Mouse (Mus musculus): ENCODE data around the gene Wnt3a. TPM values are rescaled to one million over a fixed set of nuclear protein-coding genes. Genes with fewer than 3 reads are reported as not detected.

Gene Wnt3a
- polyA plus RNA-seq, 1 experiment from 2014 or later, result 6.8 TPM

- Histone ChIP-seq H3K4me3 (replicated peaks) (peak overlapping the region; percentile 88), H3K27me3 (no peaks in the 10 kb centered on the region), H3K9ac (peak overlapping the region; percentile 90), H3K27ac (peak overlapping the region; percentile 90), H3K4me2 (peak overlapping the region; percentile 86), H3K36me3 (replicated peaks) (peaks cover 62% of the 10 kb centered on the region), H3K9me3 (no peaks in the 10 kb centered on the region), H3K4me1 (peaks cover 20% of the 10 kb centered on the region)
- WGBS, result 12% methylated on average over 18 of the region's 18 CpGs
- ATAC-seq (ENCODE audit: low FRiP score), result peak; percentile 40
These were observed 81.5 kb downstream of the Wnt3a start for GRCm38 (mm10) chr11:59209003-59209441.

GRCm38 (mm10) chr11:59208153-59208831, 82.3 kb downstream of the Wnt3a start, which contains the start of gene 2310033P09Rik:
Gene 2310033P09Rik (plus strand): TSS chr11:59208321.
- no peaks in the 10 kb centered on the region for H3K27me3 ChIP-seq
- WGBS, result under 1% methylated on average over 66 of the region's 67 CpGs
- H3K4me1 ChIP-seq, result peaks cover 21% of the 10 kb centered on the region
- H3K4me3 ChIP-seq (replicated peaks), result peak within 1 kb of the TSS; percentile 88
- no peaks in the 10 kb centered on the region for H3K9me3 ChIP-seq
- peak within 1 kb of the TSS; percentile 90 for H3K27ac ChIP-seq
- peak within 1 kb of the TSS; percentile 90 for H3K9ac ChIP-seq
- H3K4me2 ChIP-seq, result peak within 1 kb of the TSS; percentile 86
- ATAC-seq (ENCODE audit: low FRiP score), result peak; percentile 91
- peaks cover 61% of the 10 kb centered on the region for H3K36me3 ChIP-seq (replicated peaks)

GRCm38 (mm10) chr11:59202081-59202995, 88.2 kb downstream of the Wnt3a start, which contains the start of gene Mrpl55:
Gene Mrpl55 (plus strand): TSS chr11:59202486.
- Histone ChIP-seq H3K27me3 (no peaks in the 10 kb centered on the region), H3K27ac (0 out of 2 replicates have a peak within 1 kb of the TSS, but pooled peaks have one; percentile 8), H3K36me3 (replicated peaks) (peaks cover 31% of the 10 kb centered on the region), H3K9ac (peak within 1 kb of the TSS; percentile 81), H3K4me3 (replicated peaks) (peak within 1 kb of the TSS; percentile 87), H3K4me1 (peaks cover 19% of the 10 kb centered on the region), H3K4me2 (peak within 1 kb of the TSS; percentile 82), H3K9me3 (no peaks in the 10 kb centered on the region)
- peak; percentile 91 for ATAC-seq (ENCODE audit: low FRiP score)
- WGBS, result under 1% methylated on average over 63 of the region's 63 CpGs

GRCm38 (mm10) chr11:59201216-59202002, 89.1 kb downstream of the Wnt3a start:
- H3K4me1 ChIP-seq, result peaks cover 19% of the 10 kb centered on the region
- peak overlapping the region; percentile 82 for H3K4me2 ChIP-seq
- peaks cover 26% of the 10 kb centered on the region for H3K36me3 ChIP-seq (replicated peaks)
- peak overlapping the region; percentile 81 for H3K9ac ChIP-seq
- no peak for ATAC-seq (ENCODE audit: low FRiP score)
- H3K4me3 ChIP-seq (replicated peaks), result peak overlapping the region; percentile 87
- H3K9me3 ChIP-seq, result no peaks in the 10 kb centered on the region
- H3K27ac ChIP-seq, result no peak overlapping the region
- 38% methylated on average over 16 of the region's 16 CpGs for WGBS
- H3K27me3 ChIP-seq, result no peaks in the 10 kb centered on the region

Small RNAs within 50 kb of the gene (microRNA-seq; reads per million reads assigned to microRNA genes)
- gene Gm24756, result not detected

Other genes starting within 250 kb of the Wnt3a start
- not detected in 2 replicates for gene Obscn, start 154.3 kb downstream of the Wnt3a start, polyA plus RNA-seq (2016; fragmentation: Nextera tagmentation; extraction: Ambion mirVana)
- gene Iba57, start 127.0 kb downstream of the Wnt3a start, polyA plus RNA-seq (2016; fragmentation: Nextera tagmentation; extraction: Ambion mirVana), result 5.9 and 6.6 TPM in 2 replicates
- 0.09 and 0.26 TPM in 2 replicates for gene Gjc2, start 107.5 kb downstream of the Wnt3a start, polyA plus RNA-seq (2016; fragmentation: Nextera tagmentation; extraction: Ambion mirVana)
- gene Guk1, start 98.5 kb downstream of the Wnt3a start, polyA plus RNA-seq (2016; fragmentation: Nextera tagmentation; extraction: Ambion mirVana), result 83.4 and 95.5 TPM in 2 replicates
- 88.9 and 93.6 TPM in 2 replicates for gene Mrpl55, start 88.3 kb downstream of the Wnt3a start, polyA plus RNA-seq (2016; fragmentation: Nextera tagmentation; extraction: Ambion mirVana)
- 36.2 and 38.4 TPM in 2 replicates for gene 2310033P09Rik, start 82.4 kb downstream of the Wnt3a start, polyA plus RNA-seq (2016; fragmentation: Nextera tagmentation; extraction: Ambion mirVana)
- gene Arf1, start 62.5 kb downstream of the Wnt3a start, polyA plus RNA-seq (2016; fragmentation: Nextera tagmentation; extraction: Ambion mirVana), result 539 and 565 TPM in 2 replicates
- gene Wnt9a, start 16.2 kb upstream of the Wnt3a start, polyA plus RNA-seq (2016; fragmentation: Nextera tagmentation; extraction: Ambion mirVana), result 4.9 and 5.3 TPM in 2 replicates
- gene Prss38, start 84.9 kb upstream of the Wnt3a start, polyA plus RNA-seq (2016; fragmentation: Nextera tagmentation; extraction: Ambion mirVana), result not detected in 2 replicates
- gene Jmjd4, start 159.3 kb upstream of the Wnt3a start, polyA plus RNA-seq (2016; fragmentation: Nextera tagmentation; extraction: Ambion mirVana), result 13.3 and 15.6 TPM in 2 replicates
- 169 and 173 TPM in 2 replicates for gene Snap47, start 160.4 kb upstream of the Wnt3a start, polyA plus RNA-seq (2016; fragmentation: Nextera tagmentation; extraction: Ambion mirVana)
- gene Zfp867, start 181.7 kb upstream of the Wnt3a start, polyA plus RNA-seq (2016; fragmentation: Nextera tagmentation; extraction: Ambion mirVana), result 11.6 and 12.2 TPM in 2 replicates
- 29.6 and 34.9 TPM in 2 replicates for gene Zkscan17, start 236.0 kb upstream of the Wnt3a start, polyA plus RNA-seq (2016; fragmentation: Nextera tagmentation; extraction: Ambion mirVana)

All from forebrain, embryonic 12.5 days (tissue).